Mouse (Mus musculus): ENCODE results near the gene Furin.

DNA sequence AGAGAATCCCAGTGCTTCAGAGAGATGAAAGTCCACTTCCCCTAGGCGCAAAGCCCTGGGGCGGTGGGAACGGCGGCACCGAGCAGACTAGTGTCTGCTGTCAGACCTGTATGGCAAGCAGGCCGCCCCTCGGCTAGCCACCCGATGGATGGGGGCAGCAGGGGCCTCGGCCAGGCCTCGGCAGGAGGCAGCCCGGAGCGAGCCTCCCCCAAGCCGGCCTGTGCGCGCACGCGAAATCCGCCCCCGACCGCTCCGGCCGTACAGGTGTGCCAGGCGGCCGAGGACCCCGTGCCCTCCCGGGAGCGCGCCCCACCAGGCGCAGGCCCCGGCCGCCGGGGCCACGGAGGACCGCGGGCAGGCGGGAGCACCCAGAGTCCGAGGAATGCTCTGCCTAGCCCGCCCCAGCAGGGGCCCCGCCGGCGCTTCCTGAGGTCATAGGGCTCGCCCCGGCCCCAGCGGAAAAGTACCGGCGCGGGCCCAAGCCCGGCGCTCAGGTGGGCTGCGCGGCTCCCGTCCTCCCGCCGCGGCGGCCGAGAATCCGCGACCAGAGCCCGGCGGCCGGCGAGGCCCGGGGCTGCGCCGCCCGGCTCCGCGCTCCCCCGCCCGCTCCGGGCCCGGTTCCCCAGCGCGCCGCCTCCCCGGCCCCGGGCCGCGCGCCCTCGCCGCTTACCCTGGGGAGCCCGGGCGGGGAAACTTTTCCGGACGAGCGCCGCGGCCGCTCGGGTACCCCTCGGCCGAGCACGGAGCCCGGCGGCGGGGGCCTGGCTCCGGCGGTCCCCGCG is 3.2 kb downstream of the Furin start:
- no peak for TF ChIP-seq GATA1 (IDR thresholded peaks at IDR 0.05; ENCODE audit: borderline replicate concordance, low read length)
- no peak for TF ChIP-seq CTCF (IDR thresholded peaks at IDR 0.05; ENCODE audit: low read depth, low read length)
- TF ChIP-seq TAL1 (conservative IDR thresholded peaks at IDR 0.05; ENCODE audit: low read depth, low read length) = no peak
- TF ChIP-seq POLR2AphosphoS5 (IDR thresholded peaks at IDR 0.05; ENCODE audit: insufficient replicate concordance, low read depth, low read length) = no peak
